ENCODE assay signal across 21 mouse cellular contexts in genomic region chr15:73934236-73935195, GRCm38 (mm10).
"Had no signal": no experiment of that assay in that cellular context is flagged by ENCODE, and none has a peak within 500 bp of the region (broad histone marks: within the 10 kb centered on the region; RNA-seq: fewer than 3 reads in every experiment).

No protein-coding gene starts in this region.

- DNase-seq: kidney, postnatal 25 days; layer of hippocampus, adult 9-11 months; liver; liver, embryonic 13.5 days; lung, postnatal 36 days; right cerebral cortex, adult 18-20 months; right cerebral cortex, postnatal 14 days; right cerebral cortex, postnatal 4 days; spleen, adult 18-20 months; thymus, adult 18-20 months; thymus, postnatal 36 days had no signal

- H3K27ac ChIP-seq: kidney, postnatal 0 days; layer of hippocampus, adult 2 months; limb, embryonic 10.5 days; limb, embryonic 13.5 days; liver, embryonic 13.5 days; midbrain, embryonic 12.5 days; midbrain, embryonic 15.5 days; neural tube, embryonic 12.5 days; neural tube, embryonic 15.5 days had no signal

- H3K9ac ChIP-seq: limb, embryonic 13.5 days; liver, embryonic 13.5 days; lung, embryonic 14.5 days; midbrain, embryonic 12.5 days; midbrain, embryonic 15.5 days; neural tube, embryonic 12.5 days; neural tube, embryonic 15.5 days had no signal

- H3K27me3 ChIP-seq: liver, embryonic 13.5 days; midbrain, embryonic 12.5 days; midbrain, embryonic 15.5 days; neural tube, embryonic 12.5 days; neural tube, embryonic 15.5 days had no signal

- H3K4me1 ChIP-seq: limb, embryonic 13.5 days; liver, embryonic 13.5 days had no signal

- H3K9me3 ChIP-seq: limb, embryonic 10.5 days; limb, embryonic 13.5 days; liver, embryonic 13.5 days; midbrain, embryonic 12.5 days; midbrain, embryonic 15.5 days; neural tube, embryonic 12.5 days; neural tube, embryonic 15.5 days had no signal

- ATAC-seq: lung, postnatal 0 days had no signal

- H3K36me3 ChIP-seq: limb, embryonic 10.5 days; limb, embryonic 13.5 days; liver, embryonic 13.5 days; midbrain, embryonic 12.5 days; midbrain, embryonic 15.5 days; neural tube, embryonic 12.5 days; neural tube, embryonic 15.5 days had no signal

- H3K4me2 ChIP-seq: limb, embryonic 13.5 days; liver, embryonic 13.5 days; lung, embryonic 14.5 days; midbrain, embryonic 12.5 days; midbrain, embryonic 15.5 days; neural tube, embryonic 12.5 days; neural tube, embryonic 15.5 days had no signal

- H3K4me3 ChIP-seq: layer of hippocampus, adult 2 months; limb, embryonic 10.5 days; limb, embryonic 13.5 days; liver, embryonic 13.5 days; midbrain, embryonic 12.5 days; midbrain, embryonic 15.5 days; neural tube, embryonic 12.5 days; neural tube, embryonic 15.5 days had no signal
